Mouse (Mus musculus) layer of hippocampus, adult 18-20 months (tissue): ENCODE results near the gene Vmn1r226. TPM values are rescaled to one million over a fixed set of nuclear protein-coding genes. Genes with fewer than 3 reads are reported as not detected.

Experiments
- DNase-seq, 2 experiments: peaks; one replicate each; pipeline ENCODE4 v3.0.0; 2022; ENCODE audit warnings: low spot score in 2 of 2
- long read RNA-seq: library from polyadenylated mRNA; stranded (forward); transcript quantifications from one replicate; pipeline ENCODE4 v2.0.0, GENCODE M21; 2021
- total RNA-seq, 2 experiments: library from RNA; stranded (reverse); gene quantifications; 2 replicates each; pipeline ENCODE4 v1.2.3; 2021

The Vmn1r226 gene
- not detected for total RNA-seq
- long read RNA-seq, result 0 reads

DNA sequence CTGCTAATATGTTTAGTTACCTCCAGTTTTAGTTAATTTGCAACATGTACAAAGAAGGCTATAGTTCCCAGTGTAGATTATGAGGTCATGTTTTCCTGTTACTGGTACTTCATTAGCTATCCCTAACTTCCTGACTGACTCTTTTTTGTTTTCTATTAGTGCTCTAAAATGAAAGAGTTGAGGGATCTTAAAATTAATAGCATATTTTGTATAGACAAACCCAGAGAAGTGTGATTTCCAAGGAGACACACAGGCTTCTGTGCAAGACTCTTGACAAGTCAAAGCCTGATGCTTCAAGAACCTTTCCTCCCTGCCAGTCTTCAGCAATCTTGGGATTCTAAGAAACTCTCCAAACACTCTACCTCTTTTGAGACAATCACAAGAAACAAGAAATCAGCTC, at the start of gene Vmn1r226:
Gene Vmn1r226, plus strand, starts transcription at position 301 of the 400 bp plus-strand sequence.
- DNase-seq, result no peak

DNA sequence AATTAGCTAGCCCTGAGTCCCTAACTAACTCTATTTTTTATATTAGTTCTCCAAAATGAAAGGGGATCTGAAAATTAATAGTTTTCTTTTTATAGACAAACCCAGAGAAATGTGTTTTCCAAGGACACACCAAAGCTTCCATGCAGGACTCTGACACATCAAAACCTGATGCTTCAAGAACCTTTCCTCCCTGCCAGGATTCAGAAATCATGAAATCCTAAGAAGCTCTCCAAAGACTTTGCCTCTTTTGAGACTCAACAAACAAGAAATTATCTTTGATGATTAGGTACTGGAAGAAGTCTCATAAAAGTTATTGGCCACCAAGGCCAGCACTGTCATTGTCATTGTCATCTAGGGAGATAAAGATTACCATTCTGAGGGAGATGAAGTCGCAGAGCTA, 46.9 kb downstream of the Vmn1r226 start, which contains the start of gene Vmn1r227:
Gene Vmn1r227, plus strand, starts transcription at position 301 of the 400 bp plus-strand sequence.
- DNase-seq, result no peak

Other genes with a start within 250 kb of the Vmn1r226 start
- gene Vmn2r108, start 201.5 kb upstream of the Vmn1r226 start, total RNA-seq, result not detected
- not detected for gene Vmn1r225, start 184.7 kb upstream of the Vmn1r226 start, total RNA-seq
- gene Vmn2r109, start 118.1 kb upstream of the Vmn1r226 start, total RNA-seq, result not detected
- gene Vmn2r110, start 86.4 kb upstream of the Vmn1r226 start, total RNA-seq, result not detected
- not detected for gene Fpr-rs3, start 58.0 kb upstream of the Vmn1r226 start, total RNA-seq
- gene Vmn1r227, start 47.0 kb downstream of the Vmn1r226 start, total RNA-seq, result not detected
- not detected for gene Vmn1r228, start 103.3 kb downstream of the Vmn1r226 start, total RNA-seq
- under 1 TPM; 0.05 to 0.08 TPM for gene Vmn1r229, start 128.7 kb downstream of the Vmn1r226 start, total RNA-seq
- gene Vmn1r230, start 157.6 kb downstream of the Vmn1r226 start, total RNA-seq, result not detected
- not detected for gene Vmn1r231, start 222.2 kb downstream of the Vmn1r226 start, total RNA-seq
- not detected for gene Vmn1r232, start 236.9 kb downstream of the Vmn1r226 start, total RNA-seq